In genomic region chr1:95375443-95375842, GRCm38 (mm10) we compare ENCODE assay signal across 25 mouse cellular contexts.
A peak's percentile ranks its signal among the peaks of the same experiment; 100 is the strongest.
DNase-seq lines count a peak whose midpoint lies in the region; ATAC-seq and TF ChIP-seq lines count a peak whose summit lies in the region.
"Had no signal": no experiment of that assay in that cellular context is flagged by ENCODE, and none has a peak within 500 bp of the region (broad histone marks: within the 10 kb centered on the region; RNA-seq: fewer than 3 reads in every experiment).

No protein-coding gene starts in this region.

- no peak for TF ChIP-seq CTCF in hindbrain, postnatal 0 days (IDR thresholded peaks at IDR 0.05; ENCODE audit: low read depth)
- TF ChIP-seq CTCF in midbrain, postnatal 0 days (IDR thresholded peaks at IDR 0.05): no peak

- 46% methylated on average over 6 of the region's 6 CpGs for WGBS in hindbrain, postnatal 0 days
- WGBS in hindbrain, embryonic 11.5 days: 83% methylated on average over 6 of the region's 6 CpGs
- WGBS in midbrain, postnatal 0 days: 47% methylated on average over 6 of the region's 6 CpGs
- 78% methylated on average over 6 of the region's 6 CpGs for WGBS in midbrain, embryonic 10.5 days

- peak; percentile 15 to 20 for DNase-seq in cerebellum, postnatal 10 days
- DNase-seq in cerebellum, adult 8-10 months: no peak
- DNase-seq in hindbrain, postnatal 0 days (ENCODE audit: low spot score): peak; percentile 11
- DNase-seq in hindbrain, embryonic 11.5 days (ENCODE audit: low spot score): no peak
- peak; percentile 1 for DNase-seq in midbrain, postnatal 0 days (ENCODE audit: low spot score)
- no peak for DNase-seq in midbrain, embryonic 10.5 days (ENCODE audit: low spot score)
- no peak for DNase-seq in yolk sac, embryonic 10.5 days (ENCODE audit: low spot score)
- DNase-seq in kidney, postnatal 4 days: no peak
- DNase-seq: adrenal gland, postnatal 10 days; cerebellum, adult 11-12 months; heart, postnatal 10 days; kidney, adult 18-20 months; kidney, postnatal 36 days; left cerebral cortex, postnatal 4 days; liver, embryonic 13.5 days; lung, adult 18-20 months; thymus, postnatal 4 days had no signal

- H3K36me3 ChIP-seq in hindbrain, postnatal 0 days (ENCODE audit: insufficient read depth, low read length): no peaks in the 10 kb centered on the region
- H3K36me3 ChIP-seq in hindbrain, embryonic 11.5 days (ENCODE audit: control insufficient read depth, insufficient read depth, low read length): no peaks in the 10 kb centered on the region
- H3K36me3 ChIP-seq in midbrain, postnatal 0 days (ENCODE audit: insufficient read depth, low read length): no peaks in the 10 kb centered on the region
- H3K36me3 ChIP-seq in midbrain, embryonic 10.5 days: no peaks in the 10 kb centered on the region
- H3K36me3 ChIP-seq: heart, embryonic 13.5 days; hindbrain, embryonic 15.5 days; liver, embryonic 13.5 days; neural tube, embryonic 13.5 days had no signal

- ATAC-seq in hindbrain, postnatal 0 days: no peak
- ATAC-seq in hindbrain, embryonic 11.5 days (ENCODE audit: low FRiP score): no peak
- no peak for ATAC-seq in midbrain, postnatal 0 days (ENCODE audit: low FRiP score)
- ATAC-seq: midbrain, embryonic 16.5 days; Patski had no signal

- H3K4me2 ChIP-seq in hindbrain, postnatal 0 days (ENCODE audit: low read depth, low read length): no peak overlapping the region
- no peak overlapping the region for H3K4me2 ChIP-seq in hindbrain, embryonic 11.5 days (replicated peaks; ENCODE audit: low read depth, low read length)
- H3K4me2 ChIP-seq in midbrain, postnatal 0 days (ENCODE audit: low read depth, low read length, poor library complexity, severe bottlenecking): no peak overlapping the region
- H3K4me2 ChIP-seq: heart, embryonic 13.5 days; hindbrain, embryonic 15.5 days; liver, embryonic 13.5 days; neural tube, embryonic 13.5 days had no signal

- H3K4me3 ChIP-seq in hindbrain, postnatal 0 days (ENCODE audit: low read length): no peak overlapping the region
- H3K4me3 ChIP-seq in hindbrain, embryonic 11.5 days (ENCODE audit: low read depth, low read length): no peak overlapping the region
- no peak overlapping the region for H3K4me3 ChIP-seq in midbrain, postnatal 0 days (ENCODE audit: low read depth, low read length)
- no peak overlapping the region for H3K4me3 ChIP-seq in midbrain, embryonic 10.5 days
- H3K4me3 ChIP-seq: erythroblast, embryonic 14.5 days; heart, embryonic 13.5 days; hindbrain, embryonic 15.5 days; liver, embryonic 13.5 days; neural tube, embryonic 13.5 days had no signal

- no peaks in the 10 kb centered on the region for H3K27me3 ChIP-seq in hindbrain, postnatal 0 days (ENCODE audit: insufficient read depth, low read length)
- no peaks in the 10 kb centered on the region for H3K27me3 ChIP-seq in hindbrain, embryonic 11.5 days (ENCODE audit: control insufficient read depth, insufficient read depth, low read length)
- no peaks in the 10 kb centered on the region for H3K27me3 ChIP-seq in midbrain, postnatal 0 days (ENCODE audit: insufficient read depth, low read length)
- H3K27me3 ChIP-seq in midbrain, embryonic 10.5 days (ENCODE audit: low read depth, poor library complexity, severe bottlenecking): no peaks in the 10 kb centered on the region
- H3K27me3 ChIP-seq: CH12.LX; heart, embryonic 13.5 days; hindbrain, embryonic 15.5 days; liver, embryonic 13.5 days; neural tube, embryonic 13.5 days had no signal

- H3K9ac ChIP-seq in hindbrain, postnatal 0 days (replicated peaks; ENCODE audit: low read length): no peak overlapping the region
- no peak overlapping the region for H3K9ac ChIP-seq in hindbrain, embryonic 11.5 days (ENCODE audit: low read depth, low read length)
- no peak overlapping the region for H3K9ac ChIP-seq in midbrain, postnatal 0 days (replicated peaks; ENCODE audit: low read length, poor library complexity, severe bottlenecking)
- H3K9ac ChIP-seq: heart, embryonic 13.5 days; hindbrain, embryonic 15.5 days; liver, embryonic 13.5 days; neural tube, embryonic 13.5 days had no signal

- H3K4me1 ChIP-seq in hindbrain, postnatal 0 days (ENCODE audit: insufficient read depth, low read length): no peaks in the 10 kb centered on the region
- no peaks in the 10 kb centered on the region for H3K4me1 ChIP-seq in hindbrain, embryonic 11.5 days (replicated peaks; ENCODE audit: control insufficient read depth, insufficient read depth, low read length)
- no peaks in the 10 kb centered on the region for H3K4me1 ChIP-seq in midbrain, postnatal 0 days (ENCODE audit: insufficient read depth, low read length)
- H3K4me1 ChIP-seq in midbrain, embryonic 10.5 days: no peaks in the 10 kb centered on the region
- H3K4me1 ChIP-seq: heart, embryonic 13.5 days; hindbrain, embryonic 15.5 days; liver, embryonic 13.5 days; neural tube, embryonic 13.5 days had no signal

- no peaks in the 10 kb centered on the region for H3K9me3 ChIP-seq in hindbrain, postnatal 0 days (ENCODE audit: low read length)
- no peaks in the 10 kb centered on the region for H3K9me3 ChIP-seq in hindbrain, embryonic 11.5 days (ENCODE audit: control insufficient read depth, low read length)
- no peaks in the 10 kb centered on the region for H3K9me3 ChIP-seq in midbrain, postnatal 0 days (ENCODE audit: low read length)
- no peaks in the 10 kb centered on the region for H3K9me3 ChIP-seq in midbrain, embryonic 10.5 days (replicated peaks)
- H3K9me3 ChIP-seq: heart, embryonic 13.5 days; hindbrain, embryonic 15.5 days; liver, embryonic 13.5 days; neural tube, embryonic 13.5 days had no signal

- H3K27ac ChIP-seq in hindbrain, postnatal 0 days: no peak overlapping the region
- no peak overlapping the region for H3K27ac ChIP-seq in hindbrain, embryonic 11.5 days (ENCODE audit: low read depth, low read length)
- H3K27ac ChIP-seq in midbrain, postnatal 0 days (ENCODE audit: low read depth, low read length): no peak overlapping the region
- H3K27ac ChIP-seq in midbrain, embryonic 10.5 days (replicated peaks): no peak overlapping the region
- H3K27ac ChIP-seq: heart, embryonic 13.5 days; hindbrain, embryonic 15.5 days; liver, embryonic 13.5 days; macrophage; neural tube, embryonic 13.5 days had no signal

Comparison
In these comparisons a context has a peak if more than half of its experiments do, and no peak if none do; other contexts are left out.
1. DNase-seq: peak in cerebellum, postnatal 10 days (2 of 2), hindbrain, postnatal 0 days (single experiment) and midbrain, postnatal 0 days (single experiment); none in cerebellum, adult 8-10 months (single experiment), hindbrain, embryonic 11.5 days (single experiment), midbrain, embryonic 10.5 days (single experiment), yolk sac, embryonic 10.5 days (single experiment) and kidney, postnatal 4 days (0 of 2).